Mouse (Mus musculus) stomach, adult 2 months (tissue): ENCODE measurements around the gene Oxld1. TPM values are rescaled to one million over a fixed set of nuclear protein-coding genes. Genes with fewer than 3 reads are reported as not detected.

Experiments used
- polyA plus RNA-seq: library from polyadenylated mRNA; depleted of rRNA; stranded (reverse); fragments of >200 nt; gene quantifications from 2 replicates; pipeline ENCODE4 v1.2.3, GENCODE M21; 2012; rRNA removed

The Oxld1 gene
- polyA plus RNA-seq: 15.7 and 34.1 TPM in 2 replicates

DNA sequence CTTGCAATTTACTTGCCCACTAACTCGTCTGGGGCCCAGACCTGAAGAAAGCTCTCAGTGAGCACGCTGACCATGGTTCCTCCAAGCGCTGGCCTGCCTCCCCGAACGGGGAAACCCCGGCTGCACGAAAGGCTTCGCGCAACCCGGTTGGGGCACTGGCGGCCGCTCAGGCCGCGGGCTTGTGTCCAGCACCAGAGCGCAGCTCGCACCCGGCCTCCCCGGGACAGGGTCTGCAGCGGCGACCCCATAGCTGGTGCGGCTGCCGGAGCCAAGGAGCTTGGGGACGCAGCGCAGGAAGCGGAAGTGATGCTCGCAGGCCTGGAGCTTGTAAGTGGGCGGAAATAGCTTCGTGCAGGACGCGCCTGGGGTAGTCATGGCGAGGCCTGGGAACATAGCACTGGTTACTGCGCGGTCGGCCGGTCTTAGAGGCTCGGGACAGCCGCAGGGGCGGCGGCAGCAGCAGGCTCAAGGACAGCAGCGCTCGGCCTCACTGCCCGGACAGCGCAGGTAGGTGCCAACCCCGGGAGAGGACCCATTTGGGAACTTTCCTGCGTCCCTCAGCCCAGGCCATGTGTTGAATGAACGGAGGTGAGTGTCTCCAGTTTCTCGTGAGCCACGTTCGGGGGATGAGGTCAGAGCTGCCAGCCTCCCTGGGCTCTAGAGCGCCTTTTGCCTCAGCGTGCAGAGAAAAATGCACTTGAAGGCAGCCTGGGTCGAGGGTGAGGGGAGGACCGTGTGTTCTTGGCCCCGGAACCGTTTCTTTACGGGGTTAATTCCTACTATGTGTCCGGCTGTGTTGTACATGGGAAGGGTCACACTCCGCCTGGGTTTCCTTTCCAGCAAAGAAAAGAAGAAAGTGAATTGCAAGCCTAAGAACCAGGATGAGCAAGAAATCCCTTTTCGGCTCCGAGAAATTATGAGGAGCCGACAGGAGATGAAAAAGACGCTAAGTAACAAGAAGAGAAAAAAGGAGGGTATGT is at the start of gene Oxld1, which contains the start of gene Ccdc137:
TSS of gene Oxld1 (minus strand) at position 297 of the 980 bp plus-strand sequence.
TSS of gene Ccdc137 (plus strand) at position 344 of the 980 bp plus-strand sequence.

DNA sequence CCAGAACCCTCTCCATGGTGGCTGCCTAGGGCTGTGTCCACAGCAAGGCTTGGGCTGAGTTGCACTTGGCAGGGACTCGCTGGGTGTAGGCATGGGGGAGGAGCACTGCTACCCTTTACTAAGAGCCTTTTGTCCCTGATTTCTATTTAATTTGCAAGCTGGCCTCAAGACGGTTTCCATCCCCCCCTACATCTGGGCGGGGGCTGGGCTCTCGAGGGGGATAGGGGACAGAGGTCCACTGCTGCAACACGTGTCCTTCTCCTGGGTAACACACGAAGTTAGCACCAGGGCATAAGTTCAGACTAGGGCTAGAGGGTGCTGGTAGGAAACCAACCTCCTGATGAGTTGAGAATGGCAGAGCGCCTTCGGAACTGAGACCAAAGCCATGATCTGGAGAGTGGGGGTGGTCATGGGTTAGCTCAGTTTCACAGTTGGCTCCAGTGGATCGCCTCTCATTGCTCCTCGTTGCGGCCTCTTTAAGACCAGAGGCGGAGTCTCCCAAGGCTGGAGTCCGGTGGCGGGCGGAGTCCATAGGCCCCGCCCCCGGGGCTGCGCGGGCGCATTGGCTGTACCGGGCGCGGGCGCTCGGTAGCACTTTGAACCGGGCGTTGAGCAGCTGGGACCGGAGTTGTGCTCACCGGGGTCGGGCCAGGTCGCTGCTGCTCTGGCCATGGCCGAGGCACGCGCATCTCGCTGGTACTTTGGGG is 33.6 kb upstream of the Oxld1 start, which contains the start of gene Slc25a10:
TSS of gene Slc25a10 (plus strand) at position 524 of the 707 bp plus-strand sequence.

DNA sequence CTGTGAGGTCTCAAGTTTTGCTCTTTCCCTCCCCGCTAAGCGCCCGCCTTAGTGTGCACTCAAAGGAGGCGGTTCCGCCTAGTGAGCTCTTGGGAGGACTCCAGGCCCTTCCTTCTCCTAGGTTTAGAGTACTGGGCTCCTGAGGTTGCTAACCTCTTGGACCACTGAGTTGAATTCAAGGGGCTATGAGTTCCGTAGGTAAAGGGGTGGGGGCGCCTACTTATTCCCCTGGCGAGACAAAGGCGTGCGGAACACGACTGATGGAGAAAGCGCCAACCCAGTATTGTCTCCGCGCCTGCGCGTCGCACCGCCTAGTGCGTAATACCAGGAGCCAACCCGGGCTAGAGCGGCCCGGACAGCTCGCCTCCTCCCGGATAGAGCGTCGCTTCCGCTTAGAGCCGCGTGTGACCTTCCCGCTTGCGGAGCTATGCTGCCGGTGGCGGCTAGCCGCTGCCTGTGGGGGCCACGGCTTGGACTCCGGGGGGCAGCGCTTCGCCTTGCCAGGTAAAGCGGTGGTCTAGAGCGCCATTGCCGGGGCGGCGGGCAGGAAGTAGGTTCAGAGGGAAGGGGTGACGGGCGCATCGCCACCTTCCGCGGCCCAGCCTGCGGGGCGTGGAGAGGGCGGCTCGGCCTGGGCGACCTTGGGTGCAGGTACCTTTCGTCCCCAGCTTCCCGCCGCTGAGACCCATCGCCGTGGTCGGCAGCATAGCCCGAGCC is 26.6 kb upstream of the Oxld1 start, which contains the start of gene Mrpl12:
TSS of gene Mrpl12 (plus strand) at position 349 of the 717 bp plus-strand sequence.

DNA sequence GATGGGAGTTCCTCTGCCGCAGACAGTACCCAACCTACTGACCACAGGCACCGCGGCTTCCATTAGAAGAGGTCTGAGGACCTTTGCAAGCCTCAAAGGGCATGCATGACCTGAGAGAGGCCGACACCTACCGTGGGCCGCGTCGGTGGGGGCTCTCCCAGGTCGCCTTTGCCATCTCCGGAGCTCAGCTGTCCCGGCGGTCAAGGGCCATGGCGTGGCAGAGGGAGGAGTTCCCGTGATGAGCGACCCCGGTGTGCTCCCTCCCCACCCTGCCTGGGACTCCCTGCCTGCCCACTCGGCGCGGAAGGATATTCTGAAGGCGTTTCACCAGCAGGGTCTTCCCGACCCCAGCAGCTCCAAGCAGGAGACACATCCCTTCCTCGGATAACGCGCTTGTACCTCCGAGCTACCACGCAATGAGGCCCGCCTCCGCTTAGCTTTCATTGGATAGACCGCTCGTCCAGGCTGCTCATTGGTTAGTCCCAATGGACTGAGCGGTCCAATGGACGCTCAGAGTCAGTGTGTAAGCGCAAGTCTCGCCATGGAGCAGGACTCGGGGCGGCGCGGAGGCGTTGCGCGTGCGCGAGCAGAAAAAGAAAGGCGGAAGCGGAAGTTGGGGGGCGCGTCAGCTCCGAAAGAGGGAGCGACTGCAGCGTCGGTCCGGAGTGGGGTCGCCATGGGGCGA is 9.3 kb upstream of the Oxld1 start, which contains the start of gene Arl16:
TSS of gene Arl16 (minus strand) at position 557 of the 685 bp plus-strand sequence.

GRCm38 (mm10) chr11:120453306-120453705 is 4.6 kb downstream of the Oxld1 start, which contains the start of gene Pde6g:
Pde6g (minus strand) TSS chr11:120453500.

DNA sequence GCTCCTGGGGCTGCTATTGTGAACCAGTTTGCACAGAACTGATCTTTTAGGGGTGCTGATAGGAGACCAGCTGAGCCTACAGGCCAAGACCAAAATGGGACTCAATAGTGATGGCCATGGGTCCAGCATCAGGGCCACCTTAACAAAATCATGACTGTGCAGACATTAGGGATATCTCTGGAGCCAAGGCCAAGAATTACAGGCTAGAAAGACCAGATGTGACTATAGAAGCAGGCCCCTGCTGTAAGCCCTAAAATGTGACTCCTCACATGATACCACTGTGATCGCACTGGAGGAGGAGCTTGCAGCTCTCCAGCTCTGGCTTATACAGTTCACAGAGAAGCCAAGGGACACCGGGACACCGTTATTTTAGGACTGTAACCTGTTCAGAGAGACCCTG is 15.5 kb downstream of the Oxld1 start, which contains the start of gene Tspan10:
TSS of gene Tspan10 (plus strand) at position 301 of the 400 bp plus-strand sequence.

GRCm38 (mm10) chr11:120437152-120437856 is 20.6 kb downstream of the Oxld1 start, which contains the start of gene Nploc4:
Nploc4 (minus strand) TSS chr11:120437708.

Other genes with a start within 250 kb of the Oxld1 start
- gene Bahcc1, start 225.1 kb downstream of the Oxld1 start, polyA plus RNA-seq: 4.0 and 4.9 TPM in 2 replicates
- 1,088 and 1,192 TPM in 2 replicates for gene Actg1, start 109.5 kb downstream of the Oxld1 start, polyA plus RNA-seq
- 0.05 and 0.09 TPM in 2 replicates for gene Fscn2, start 96.5 kb downstream of the Oxld1 start, polyA plus RNA-seq
- gene Faap100, start 79.3 kb downstream of the Oxld1 start, polyA plus RNA-seq: 31.6 and 51.6 TPM in 2 replicates
- gene Nploc4, start 20.4 kb downstream of the Oxld1 start, polyA plus RNA-seq: 28.8 and 32.2 TPM in 2 replicates
- gene Tspan10, start 15.4 kb downstream of the Oxld1 start, polyA plus RNA-seq: not detected in 2 replicates
- gene Pde6g, start 4.6 kb downstream of the Oxld1 start, polyA plus RNA-seq: 0.18 and 0.35 TPM in 2 replicates
- gene Ccdc137, start within 50 bp of the Oxld1 start, polyA plus RNA-seq: 3.0 and 4.9 TPM in 2 replicates
- gene Arl16, start 9.5 kb upstream of the Oxld1 start, polyA plus RNA-seq: 7.5 and 11.8 TPM in 2 replicates
- 83.7 and 108 TPM in 2 replicates for gene Mrpl12, start 26.5 kb upstream of the Oxld1 start, polyA plus RNA-seq
- 158 and 235 TPM in 2 replicates for gene Slc25a10, start 33.8 kb upstream of the Oxld1 start, polyA plus RNA-seq
- 0.55 and 0.69 TPM in 2 replicates for gene Gcgr, start 72.6 kb upstream of the Oxld1 start, polyA plus RNA-seq
- 40.9 and 56.7 TPM in 2 replicates for gene Mcrip1, start 91.7 kb upstream of the Oxld1 start, polyA plus RNA-seq
- 1.6 and 1.8 TPM in 2 replicates for gene Ppp1r27, start 93.1 kb upstream of the Oxld1 start, polyA plus RNA-seq
- gene P4hb, start 115.2 kb upstream of the Oxld1 start, polyA plus RNA-seq: 153 and 166 TPM in 2 replicates
- gene Arhgdia, start 123.6 kb upstream of the Oxld1 start, polyA plus RNA-seq: 426 and 509 TPM in 2 replicates
- 5.8 and 8.6 TPM in 2 replicates for gene Alyref, start 140.3 kb upstream of the Oxld1 start, polyA plus RNA-seq
- gene Anapc11, start 140.4 kb upstream of the Oxld1 start, polyA plus RNA-seq: 72.4 and 94.8 TPM in 2 replicates
- 58.0 and 94.3 TPM in 2 replicates for gene Npb, start 150.4 kb upstream of the Oxld1 start, polyA plus RNA-seq
- 138 and 161 TPM in 2 replicates for gene Pcyt2, start 159.9 kb upstream of the Oxld1 start, polyA plus RNA-seq
- gene Sirt7, start 167.2 kb upstream of the Oxld1 start, polyA plus RNA-seq: 51.2 and 54.2 TPM in 2 replicates
- gene Mafg, start 175.5 kb upstream of the Oxld1 start, polyA plus RNA-seq: 21.0 and 21.3 TPM in 2 replicates
- 29.3 and 57.1 TPM in 2 replicates for gene Pycr1, start 185.7 kb upstream of the Oxld1 start, polyA plus RNA-seq
- 0.97 and 1.2 TPM in 2 replicates for gene Myadml2, start 190.1 kb upstream of the Oxld1 start, polyA plus RNA-seq
- 1.1 and 1.4 TPM in 2 replicates for gene Notum, start 203.1 kb upstream of the Oxld1 start, polyA plus RNA-seq
- gene Aspscr1, start 214.9 kb upstream of the Oxld1 start, polyA plus RNA-seq: 70.2 and 73.5 TPM in 2 replicates